Mouse (Mus musculus) cerebellum, adult 2 months (tissue): ENCODE measurements around the gene Zbtb8os.

ENCODE experiments used
- CTCF ChIP-seq: fragments of 200-500 bp; IDR thresholded peaks from 2 replicates; pipeline ENCODE4 v1.5.1; 2011; ENCODE audit warnings: low read depth, mild to moderate bottlenecking, control low read depth, low read length, moderate library complexity, borderline replicate concordance; ENCODE audit not compliant: insufficient read depth
- POLR2A ChIP-seq: fragments of 200-500 bp; IDR thresholded peaks from 2 replicates; pipeline ENCODE4 v1.6.1; 2011; ENCODE audit warnings: low read length, control low read depth, borderline replicate concordance; ENCODE audit not compliant: insufficient read depth

DNA sequence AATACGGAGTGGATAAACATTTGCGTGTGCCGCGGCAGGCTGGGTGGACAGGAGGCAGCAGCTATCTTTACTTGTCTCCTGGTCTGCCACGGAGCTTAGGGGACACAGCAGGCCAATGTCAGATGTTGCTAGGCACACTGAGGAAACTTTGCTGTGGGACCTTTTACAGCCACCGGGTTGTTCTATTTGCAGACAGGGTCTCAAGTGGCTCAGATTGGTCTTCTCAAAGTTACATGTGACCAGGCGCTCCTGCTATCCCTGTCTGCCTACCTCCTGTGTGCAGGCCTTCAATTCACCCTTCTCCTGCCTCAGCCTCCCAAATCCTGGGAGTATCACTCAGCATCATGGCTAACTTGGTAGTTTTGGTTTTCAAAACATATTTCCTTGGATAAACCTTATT, 39.4 kb upstream of the Zbtb8os start:
- TF ChIP-seq CTCF (no peak), POLR2A (no peak)
